Mouse (Mus musculus): ENCODE measurements around the gene Etl4.

DNA sequence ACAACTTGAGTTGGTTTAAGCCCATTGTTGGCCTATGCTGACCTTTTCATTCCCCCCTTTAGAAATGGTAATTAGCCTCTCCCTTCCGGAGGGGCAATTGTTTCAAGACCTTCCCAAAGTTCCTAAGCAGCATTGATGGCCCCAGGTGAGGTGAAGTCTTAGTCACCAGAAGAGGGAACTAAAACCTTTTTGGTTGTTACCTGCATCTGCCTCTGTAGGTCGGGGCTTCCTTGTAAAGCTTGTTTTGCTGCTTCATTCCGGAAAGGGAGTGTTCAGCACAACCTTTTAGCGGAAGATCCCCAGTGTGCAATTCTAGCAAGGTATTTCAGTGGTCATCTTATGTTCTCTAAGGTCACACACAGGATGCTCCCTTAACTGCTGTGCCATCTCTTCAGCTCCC lies 759.8 kb downstream of the Etl4 start:
- no peak for TF ChIP-seq TAL1 (IDR thresholded peaks at IDR 0.05; ENCODE audit: low read length)
- no peak for TF ChIP-seq GATA1 (IDR thresholded peaks at IDR 0.05; ENCODE audit: low read length)

Measured in erythroblast, embryonic 14.5 days (primary cell).